Mouse (Mus musculus) megakaryocyte, embryonic 14.5 days (primary cell): ENCODE results near the gene Ifnar2. TPM values are rescaled to one million over a fixed set of nuclear protein-coding genes. Genes with fewer than 3 reads are reported as not detected.

Experiments
- H3K27me3 ChIP-seq: replicated peaks from 2 replicates; pipeline ENCODE3; 2012; ENCODE audit warnings: inconsistent platforms
- H3K36me3 ChIP-seq: replicated peaks from 2 replicates; pipeline ENCODE3; 2012; ENCODE audit warnings: low read length, inconsistent platforms, mixed read lengths
- H3K4me1 ChIP-seq: 2 replicates; pipeline ENCODE4 v1.6.1; 2012; ENCODE audit warnings: inconsistent platforms
- H3K4me3 ChIP-seq: replicated peaks from 2 replicates; pipeline ENCODE3; 2012; ENCODE audit warnings: moderate library complexity, mild to moderate bottlenecking, inconsistent platforms
- H3K9me3 ChIP-seq: 2 replicates; pipeline ENCODE4 v1.6.1; 2012; ENCODE audit warnings: inconsistent platforms
- FLI1 ChIP-seq: IDR thresholded peaks from 2 replicates; pipeline ENCODE4 v1.6.1; 2012; ENCODE audit warnings: low read length, inconsistent platforms, mixed read lengths
- GATA1 ChIP-seq: IDR thresholded peaks from 3 replicates; pipeline ENCODE4 v1.6.1; 2012; ENCODE audit warnings: mixed read lengths, low read length, inconsistent platforms, borderline replicate concordance
- polyA plus RNA-seq: library from polyadenylated mRNA; stranded (reverse); fragments of >175 nt; gene quantifications from 2 replicates; pipeline ENCODE4 v1.2.3, GENCODE M21; 2012; ENCODE audit warnings: low replicate concordance; ENCODE audit not compliant: insufficient read depth

The Ifnar2 gene
- polyA plus RNA-seq, 1 experiment, result 47.7 TPM

DNA sequence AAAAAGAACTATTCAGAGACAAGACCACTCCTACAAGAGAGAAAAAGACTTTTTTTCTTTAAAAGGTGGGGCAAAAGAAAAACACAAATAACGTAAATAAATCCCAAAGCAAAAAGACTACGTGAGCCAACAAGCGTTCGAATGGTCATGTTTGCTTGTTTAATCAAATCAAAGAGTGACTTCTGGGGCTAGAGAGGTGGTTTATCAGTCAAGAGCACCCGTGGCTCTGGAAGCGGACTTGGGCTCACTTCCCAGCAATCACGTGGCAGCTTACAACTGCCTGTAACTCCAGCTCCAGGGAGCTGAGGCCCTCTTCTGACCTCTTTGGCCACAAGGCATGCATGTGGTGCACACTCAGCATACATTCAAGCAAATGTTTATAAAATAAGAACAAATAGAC lies 68.8 kb downstream of the Ifnar2 start:
- Histone ChIP-seq H3K4me3 (peak overlapping the region; percentile 56), H3K9me3 (no peaks in the 10 kb centered on the region), H3K27me3 (no peaks in the 10 kb centered on the region), H3K4me1 (peaks cover 69% of the 10 kb centered on the region), H3K36me3 (no peaks in the 10 kb centered on the region)
- no peak for TF ChIP-seq FLI1
- no peak for TF ChIP-seq GATA1

GRCm38 (mm10) chr16:91441811-91442240 lies 69.2 kb downstream of the Ifnar2 start:
- TF ChIP-seq FLI1, result no peak
- TF ChIP-seq GATA1, result no peak
- H3K27me3 ChIP-seq, result no peaks in the 10 kb centered on the region
- peak overlapping the region; percentile 74 for H3K4me3 ChIP-seq
- no peaks in the 10 kb centered on the region for H3K36me3 ChIP-seq
- no peaks in the 10 kb centered on the region for H3K9me3 ChIP-seq
- peaks cover 69% of the 10 kb centered on the region for H3K4me1 ChIP-seq

DNA sequence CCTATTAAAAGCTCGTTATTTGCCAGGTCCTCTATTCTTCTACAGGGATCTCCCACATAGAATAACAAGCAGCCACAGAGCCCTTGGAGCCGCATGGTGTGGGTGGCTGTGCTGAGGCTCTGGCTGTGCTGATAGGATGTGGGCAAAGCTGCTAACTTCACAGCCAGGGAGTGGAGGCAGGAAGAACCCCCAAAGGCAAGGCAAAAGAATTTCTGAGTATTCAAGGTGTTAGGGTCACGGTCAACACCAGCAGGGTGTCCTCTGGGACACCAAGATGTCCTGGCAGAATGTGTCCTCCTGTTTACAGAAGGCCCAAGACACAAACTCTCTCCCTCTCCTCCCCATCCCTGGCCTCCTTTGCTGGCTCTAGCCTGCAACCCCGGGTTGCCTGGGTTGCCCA lies 69.9 kb downstream of the Ifnar2 start:
- Histone ChIP-seq H3K4me1 (peaks cover 69% of the 10 kb centered on the region), H3K4me3 (peak overlapping the region; percentile 0)
- TF ChIP-seq FLI1, result no peak
- TF ChIP-seq GATA1, result no peak

DNA sequence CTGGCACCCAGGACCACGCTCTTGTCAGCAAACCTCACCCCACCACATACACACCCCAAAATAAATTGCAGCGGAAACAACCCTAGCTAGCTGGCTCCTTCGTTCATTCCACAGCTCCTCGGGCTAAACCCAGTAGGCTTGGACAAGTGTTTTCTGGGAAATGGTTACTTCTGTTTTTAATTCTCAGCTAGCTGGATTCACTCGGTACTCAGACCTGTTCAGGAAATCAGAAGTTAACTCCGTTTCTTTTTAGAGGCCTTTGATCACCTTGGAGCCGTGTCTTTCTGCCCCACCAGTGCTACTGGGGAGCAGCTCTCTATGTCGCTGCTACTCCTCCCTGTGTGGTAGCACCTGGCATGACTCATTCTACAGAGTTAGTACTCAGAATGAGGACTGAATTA lies 70.6 kb downstream of the Ifnar2 start:
- H3K4me3 ChIP-seq, result no peak overlapping the region
- no peaks in the 10 kb centered on the region for H3K9me3 ChIP-seq
- no peaks in the 10 kb centered on the region for H3K36me3 ChIP-seq
- TF ChIP-seq FLI1 (no peak), GATA1 (no peak)
- H3K27me3 ChIP-seq, result no peaks in the 10 kb centered on the region
- peaks cover 69% of the 10 kb centered on the region for H3K4me1 ChIP-seq

More for the DNA sequence above, 69.9 kb downstream of the Ifnar2 start:
- H3K9me3 ChIP-seq, result no peaks in the 10 kb centered on the region
- no peaks in the 10 kb centered on the region for H3K27me3 ChIP-seq
- H3K36me3 ChIP-seq, result no peaks in the 10 kb centered on the region

- H3K9me3 ChIP-seq, result no peaks in the 10 kb centered on the region
- no peaks in the 10 kb centered on the region for H3K36me3 ChIP-seq
- no peak for TF ChIP-seq GATA1
- TF ChIP-seq FLI1, result no peak
- no peak overlapping the region for H3K4me3 ChIP-seq
- H3K27me3 ChIP-seq, result no peaks in the 10 kb centered on the region
- peaks cover 55% of the 10 kb centered on the region for H3K4me1 ChIP-seq
Observed at GRCm38 (mm10) chr16:91444847-91445246, 72.3 kb downstream of the Ifnar2 start.

DNA sequence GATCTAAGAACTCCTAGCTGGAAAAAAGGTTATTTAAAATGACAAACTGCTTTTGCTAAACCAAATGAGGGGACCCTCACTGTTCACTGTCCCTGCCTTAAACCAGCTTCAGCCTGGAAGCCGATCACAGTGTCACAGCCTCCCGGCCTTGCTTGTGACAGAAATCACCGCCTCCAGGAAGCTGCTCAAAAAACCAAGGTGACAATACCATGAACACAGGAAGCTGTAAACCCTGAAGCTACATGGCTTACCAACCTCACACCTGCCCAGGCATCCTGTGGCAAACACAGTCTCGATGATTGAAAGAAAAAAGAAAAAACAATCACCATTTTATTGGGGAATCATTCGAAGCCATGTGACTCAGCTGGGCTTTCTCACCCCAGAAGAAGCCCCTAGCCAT lies 73.0 kb downstream of the Ifnar2 start:
- TF ChIP-seq GATA1, result no peak
- TF ChIP-seq FLI1, result no peak
- Histone ChIP-seq H3K4me3 (no peak overlapping the region), H3K9me3 (no peaks in the 10 kb centered on the region), H3K27me3 (no peaks in the 10 kb centered on the region), H3K36me3 (no peaks in the 10 kb centered on the region), H3K4me1 (peaks cover 59% of the 10 kb centered on the region)

DNA sequence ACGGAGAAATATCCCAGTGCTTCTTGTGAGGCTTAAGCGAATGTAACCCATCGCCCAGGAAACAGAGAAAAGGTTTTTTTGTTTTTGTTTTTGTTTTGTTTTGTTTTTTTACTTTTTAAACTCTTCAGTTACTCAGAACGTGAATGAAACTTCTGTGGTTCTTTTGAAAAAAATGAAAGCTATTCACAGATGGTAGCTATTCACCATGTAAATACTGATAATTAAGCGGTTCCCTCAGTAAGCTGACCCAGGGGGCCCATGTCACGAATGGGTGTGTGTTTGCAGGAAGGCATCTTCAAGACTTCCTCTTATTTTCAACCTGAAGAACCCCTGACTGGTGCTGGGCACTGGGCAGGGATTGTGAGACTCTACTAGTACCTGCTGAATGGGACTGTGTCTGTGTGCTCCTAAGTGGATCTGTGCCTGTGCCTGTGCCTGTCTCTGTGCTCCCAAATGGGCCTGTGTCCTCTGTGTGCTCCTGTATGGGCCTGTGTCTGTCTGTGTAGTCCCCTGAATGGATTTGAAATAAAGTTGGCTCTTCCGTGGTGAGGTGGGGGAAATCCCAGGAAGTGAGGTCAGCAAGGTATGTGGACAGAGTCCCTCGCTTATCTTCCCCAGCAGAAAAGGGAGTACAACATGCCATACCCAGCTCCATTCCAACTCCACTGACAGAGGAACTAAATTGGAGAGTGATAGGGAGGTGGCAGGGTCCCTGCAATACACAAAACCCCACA lies 74.4 kb downstream of the Ifnar2 start:
- peak overlapping the region; percentile 42 for H3K4me3 ChIP-seq

GRCm38 (mm10) chr16:91447512-91447900 lies 74.9 kb downstream of the Ifnar2 start:
- H3K9me3 ChIP-seq, result no peaks in the 10 kb centered on the region
- no peaks in the 10 kb centered on the region for H3K36me3 ChIP-seq
- no peaks in the 10 kb centered on the region for H3K27me3 ChIP-seq
- H3K4me3 ChIP-seq, result no peak overlapping the region
- peaks cover 52% of the 10 kb centered on the region for H3K4me1 ChIP-seq
- TF ChIP-seq FLI1, result no peak
- no peak for TF ChIP-seq GATA1

More for the DNA sequence above, 74.4 kb downstream of the Ifnar2 start:
- Histone ChIP-seq H3K4me1 (peaks cover 52% of the 10 kb centered on the region), H3K36me3 (no peaks in the 10 kb centered on the region), H3K27me3 (no peaks in the 10 kb centered on the region), H3K9me3 (no peaks in the 10 kb centered on the region)
- no peak for TF ChIP-seq GATA1
- no peak for TF ChIP-seq FLI1

DNA sequence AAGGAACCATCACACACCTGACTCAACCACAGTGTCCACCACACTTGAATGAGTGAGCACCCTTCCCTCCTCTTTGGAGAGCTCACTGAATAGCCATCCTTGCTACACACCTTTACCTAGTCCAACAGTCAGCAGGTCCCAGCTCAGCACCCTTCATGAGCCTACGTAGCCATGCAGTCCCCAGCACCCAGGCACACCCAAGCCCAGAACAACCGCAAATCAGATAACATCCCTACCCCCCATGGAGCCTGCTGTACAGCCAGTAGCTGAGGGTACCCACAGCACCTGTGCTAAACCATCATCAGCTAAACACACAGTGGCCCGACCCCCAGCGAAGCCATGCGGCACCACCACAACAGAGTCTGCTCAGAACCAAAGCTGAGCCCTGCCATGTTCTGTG lies 75.5 kb downstream of the Ifnar2 start:
- no peak overlapping the region for H3K4me3 ChIP-seq
- H3K27me3 ChIP-seq, result no peaks in the 10 kb centered on the region
- no peaks in the 10 kb centered on the region for H3K36me3 ChIP-seq
- H3K4me1 ChIP-seq, result peaks cover 52% of the 10 kb centered on the region
- no peak for TF ChIP-seq GATA1
- no peak for TF ChIP-seq FLI1
- no peaks in the 10 kb centered on the region for H3K9me3 ChIP-seq

DNA sequence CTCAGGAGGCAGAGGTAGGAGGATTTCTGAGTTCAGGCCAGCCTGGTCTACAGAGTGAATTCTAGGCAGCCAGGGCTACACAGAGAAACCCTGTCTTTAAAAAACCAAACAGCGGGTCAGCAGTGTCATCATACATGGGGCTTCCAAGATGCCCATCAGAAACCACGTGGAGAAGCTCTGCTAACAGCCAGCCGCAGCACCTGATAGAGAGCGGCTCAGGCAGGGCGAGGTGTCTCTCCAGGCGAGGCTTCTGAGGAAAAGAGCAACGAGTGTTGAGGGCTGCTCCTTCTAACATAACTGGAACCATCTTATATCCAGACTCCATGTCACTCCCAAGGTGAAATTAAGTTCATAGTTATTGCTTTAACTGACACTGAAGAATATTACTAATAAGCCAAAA lies 76.3 kb downstream of the Ifnar2 start:
- no peaks in the 10 kb centered on the region for H3K9me3 ChIP-seq
- H3K4me3 ChIP-seq, result no peak overlapping the region
- TF ChIP-seq FLI1, result no peak
- H3K27me3 ChIP-seq, result no peaks in the 10 kb centered on the region
- H3K4me1 ChIP-seq, result peaks cover 51% of the 10 kb centered on the region
- H3K36me3 ChIP-seq, result no peaks in the 10 kb centered on the region

DNA sequence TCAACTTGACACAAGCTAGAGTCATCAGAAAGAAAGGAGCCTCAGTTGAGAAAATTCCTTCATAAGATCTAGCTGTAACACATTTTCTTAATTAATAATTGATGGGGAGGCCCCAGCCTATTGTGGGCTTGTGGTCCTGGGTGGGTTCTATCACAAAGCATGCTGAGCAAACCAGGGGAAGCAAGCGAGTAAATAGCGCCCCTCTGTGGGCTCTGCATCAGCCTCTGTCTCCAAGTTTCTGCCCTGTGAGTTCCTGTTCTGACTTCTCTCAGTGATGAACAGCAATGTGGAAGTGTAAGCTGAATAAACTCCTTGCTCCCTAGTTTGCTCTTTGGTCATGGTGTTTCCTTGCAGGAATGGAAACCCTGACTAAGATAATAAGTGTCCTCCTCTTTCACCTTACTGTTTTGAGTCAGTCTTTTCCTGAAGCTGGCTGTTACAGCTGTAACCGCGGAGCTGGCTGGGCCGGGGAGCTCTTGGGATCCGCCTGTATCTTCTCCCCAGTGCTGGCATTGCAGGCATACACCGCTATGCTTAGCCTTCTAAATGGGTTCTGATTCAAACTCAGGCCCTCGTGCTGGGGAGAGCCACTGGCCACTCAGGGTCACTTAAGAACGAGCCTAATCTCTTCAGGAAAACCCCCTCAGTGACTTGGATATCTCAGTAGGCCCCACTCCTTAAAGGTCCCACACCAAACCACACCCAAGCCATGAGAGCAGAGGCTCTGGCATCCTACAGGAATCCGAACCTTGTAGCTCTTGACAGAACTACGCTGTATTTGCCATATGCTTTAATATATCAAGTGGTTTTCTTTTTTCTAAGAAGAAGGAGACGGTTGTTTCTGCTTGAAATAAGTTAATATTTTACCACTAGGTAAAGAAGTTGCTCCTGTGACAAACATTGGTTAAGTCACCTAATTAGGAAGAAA lies 77.8 kb downstream of the Ifnar2 start:
- no peak overlapping the region for H3K4me3 ChIP-seq
- TF ChIP-seq FLI1, result no peak
- no peak for TF ChIP-seq GATA1
- no peaks in the 10 kb centered on the region for H3K27me3 ChIP-seq
- H3K36me3 ChIP-seq, result no peaks in the 10 kb centered on the region
- peaks cover 49% of the 10 kb centered on the region for H3K4me1 ChIP-seq
- no peaks in the 10 kb centered on the region for H3K9me3 ChIP-seq
